Mouse (Mus musculus): ENCODE data around the gene Gatm. TPM values are rescaled to one million over a fixed set of nuclear protein-coding genes. Genes with fewer than 3 reads are reported as not detected.

Gatm gene
- total RNA-seq, 2 experiments from 2014 or later: 58.7 to 60.1 TPM

Small RNA genes lying within 50 kb of the gene (microRNA-seq; reads per million reads assigned to microRNA genes)
- 1.9 to 3.6 reads per million in 2 experiments for gene Mir147

Other genes with a start within 250 kb of the Gatm start
- 10 to 100 TPM; 56.6 to 60.0 TPM for gene Shf, start 242.1 kb downstream of the Gatm start, total RNA-seq (2021)
- not detected for gene Slc28a2, start 184.8 kb downstream of the Gatm start, total RNA-seq (2021)
- gene Gm14085, start 126.4 kb downstream of the Gatm start, total RNA-seq (2021): not detected
- 1 to 10 TPM in 1 of 2 experiments, not detected in 1; 1.5 TPM for gene AA467197, start 25.7 kb upstream of the Gatm start, total RNA-seq (2021)
- gene Slc30a4, start 91.4 kb upstream of the Gatm start, total RNA-seq (2021): 10 to 100 TPM; 28.4 to 29.4 TPM
- gene Bloc1s6, start 127.2 kb upstream of the Gatm start, total RNA-seq (2021): 10 to 100 TPM; 19.9 to 28.0 TPM
- gene Sqor, start 153.9 kb upstream of the Gatm start, total RNA-seq (2021): 1 to 10 TPM; 5.3 to 5.9 TPM

All from layer of hippocampus, postnatal 36 days (tissue).